In the genomic region with DNA sequence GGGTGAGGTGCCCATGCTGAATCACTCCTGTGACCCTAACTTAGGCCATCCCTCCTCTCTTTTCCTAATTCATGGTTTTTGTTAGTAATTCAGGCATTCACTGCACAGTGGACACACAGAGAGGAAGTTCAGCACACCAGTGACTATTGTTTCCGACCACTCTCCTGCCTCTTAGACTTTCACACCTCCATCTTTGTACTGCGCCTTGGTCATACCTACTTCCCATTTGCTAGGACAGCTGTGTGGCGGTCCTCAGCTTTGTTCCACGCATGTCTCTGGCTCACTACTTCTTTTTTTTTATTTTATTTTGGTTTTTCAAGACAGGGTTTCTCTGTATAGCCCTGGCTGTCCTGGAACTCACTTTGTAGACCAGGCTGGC, we compare ENCODE assay signal across 9 mouse cellular contexts. TPM values are rescaled to one million over a fixed set of nuclear protein-coding genes. Genes with fewer than 3 reads are reported as not detected.
DNase-seq lines count a peak whose midpoint lies in the region; ATAC-seq and TF ChIP-seq lines count a peak whose summit lies in the region.
"Had no signal": no experiment of that assay in that cellular context is flagged by ENCODE, and none has a peak within 500 bp of the region (broad histone marks: within the 10 kb centered on the region; RNA-seq: fewer than 3 reads in every experiment).

No protein-coding gene starts in this region.

- no peaks in the 10 kb centered on the region for H3K9me3 ChIP-seq in lung, embryonic 14.5 days (ENCODE audit: low read depth, low read length)
- H3K9me3 ChIP-seq in embryonic facial prominence, embryonic 12.5 days = no peaks in the 10 kb centered on the region
- H3K9me3 ChIP-seq in intestine, postnatal 0 days (ENCODE audit: control insufficient read depth) = no peaks in the 10 kb centered on the region
- no peaks in the 10 kb centered on the region for H3K9me3 ChIP-seq in neural tube, embryonic 15.5 days (replicated peaks)

- peaks cover 15% of the 10 kb centered on the region for H3K4me1 ChIP-seq in lung, embryonic 14.5 days (ENCODE audit: insufficient read depth)
- H3K4me1 ChIP-seq in embryonic facial prominence, embryonic 12.5 days = peaks cover 15% of the 10 kb centered on the region
- peaks cover 4% of the 10 kb centered on the region for H3K4me1 ChIP-seq in intestine, postnatal 0 days (replicated peaks; ENCODE audit: control insufficient read depth, insufficient read depth, low read length)
- peaks cover 17% of the 10 kb centered on the region for H3K4me1 ChIP-seq in neural tube, embryonic 15.5 days

- no peaks in the 10 kb centered on the region for H3K36me3 ChIP-seq in lung, embryonic 14.5 days (ENCODE audit: insufficient read depth)
- no peaks in the 10 kb centered on the region for H3K36me3 ChIP-seq in embryonic facial prominence, embryonic 12.5 days
- peaks cover 26% of the 10 kb centered on the region for H3K36me3 ChIP-seq in intestine, postnatal 0 days (ENCODE audit: control insufficient read depth, insufficient read depth)
- H3K36me3 ChIP-seq in neural tube, embryonic 15.5 days = no peaks in the 10 kb centered on the region

- no peak for TF ChIP-seq CTCF in lung, embryonic 14.5 days (IDR thresholded peaks at IDR 0.05; ENCODE audit: low read depth)
- no peak for TF ChIP-seq CTCF in intestine, postnatal 0 days (IDR thresholded peaks at IDR 0.05; ENCODE audit: low read depth)

- ATAC-seq in lung, embryonic 14.5 days (ENCODE audit: insufficient read depth) = no peak
- no peak for ATAC-seq in embryonic facial prominence, embryonic 12.5 days (ENCODE audit: insufficient number of reproducible peaks, insufficient read depth, low FRiP score, low TSS enrichment)
- no peak for ATAC-seq in intestine, postnatal 0 days
- ATAC-seq in neural tube, embryonic 15.5 days (ENCODE audit: low FRiP score) = no peak

- no peak for DNase-seq in lung, embryonic 14.5 days
- DNase-seq in lung, postnatal 4 days = no peak
- no peak for DNase-seq in urinary bladder, adult 2 months (ENCODE audit: low spot score)
- DNase-seq in gastrocnemius, postnatal 25 days = no peak
- DNase-seq: gastrocnemius, postnatal 36 days had no signal

- 56% methylated on average over 4 of the region's 4 CpGs for WGBS in lung, embryonic 14.5 days
- WGBS in embryonic facial prominence, embryonic 12.5 days = 76% methylated on average over 4 of the region's 4 CpGs
- WGBS in intestine, postnatal 0 days = 55% methylated on average over 4 of the region's 4 CpGs
- WGBS in neural tube, embryonic 15.5 days = 77% methylated on average over 4 of the region's 4 CpGs

- H3K4me3 ChIP-seq in lung, embryonic 14.5 days (ENCODE audit: low read depth, low read length) = peak overlapping the region; percentile 27
- no peak overlapping the region for H3K4me3 ChIP-seq in embryonic facial prominence, embryonic 12.5 days
- H3K4me3 ChIP-seq in intestine, postnatal 0 days (ENCODE audit: low read depth, low read length) = 0 out of 2 replicates have a peak overlapping the region, but pooled peaks have one; percentile 11
- H3K4me3 ChIP-seq in neural tube, embryonic 15.5 days (replicated peaks) = no peak overlapping the region

- peak overlapping the region; percentile 39 for H3K9ac ChIP-seq in lung, embryonic 14.5 days
- 0 out of 2 replicates have a peak overlapping the region, but pooled peaks have one; percentile 15 for H3K9ac ChIP-seq in embryonic facial prominence, embryonic 12.5 days
- H3K9ac ChIP-seq in intestine, postnatal 0 days (ENCODE audit: low read depth, low read length) = peak overlapping the region; percentile 24; the same call in 1 of the 2 replicates
- peak overlapping the region; percentile 28; the same call in 1 of the 2 replicates for H3K9ac ChIP-seq in neural tube, embryonic 15.5 days (replicated peaks)

- H3K4me2 ChIP-seq in lung, embryonic 14.5 days = peak overlapping the region; percentile 55
- H3K4me2 ChIP-seq in embryonic facial prominence, embryonic 12.5 days (replicated peaks) = peak overlapping the region; percentile 32; the same call in 1 of the 2 replicates
- H3K4me2 ChIP-seq in intestine, postnatal 0 days (replicated peaks; ENCODE audit: low read depth) = peak overlapping the region; percentile 57
- peak overlapping the region; percentile 34 for H3K4me2 ChIP-seq in neural tube, embryonic 15.5 days

- peak overlapping the region; percentile 92 for H3K27ac ChIP-seq in lung, embryonic 14.5 days (ENCODE audit: low read depth)
- peak overlapping the region; percentile 84 for H3K27ac ChIP-seq in embryonic facial prominence, embryonic 12.5 days
- H3K27ac ChIP-seq in intestine, postnatal 0 days (ENCODE audit: low read depth, low read length) = peak overlapping the region; percentile 89
- peak overlapping the region; percentile 56; the same call in 1 of the 2 replicates for H3K27ac ChIP-seq in neural tube, embryonic 15.5 days (replicated peaks)

- H3K27me3 ChIP-seq in lung, embryonic 14.5 days (ENCODE audit: insufficient read depth, low read length) = no peaks in the 10 kb centered on the region
- no peaks in the 10 kb centered on the region for H3K27me3 ChIP-seq in embryonic facial prominence, embryonic 12.5 days
- no peaks in the 10 kb centered on the region for H3K27me3 ChIP-seq in intestine, postnatal 0 days (replicated peaks; ENCODE audit: control insufficient read depth, insufficient read depth, low read length)
- no peaks in the 10 kb centered on the region for H3K27me3 ChIP-seq in neural tube, embryonic 15.5 days (replicated peaks)

RNA-seq across cellular contexts. Expression of a gene that starts 5.8 kb away (rescaled TPM):
- polyA plus RNA-seq in lung, embryonic 14.5 days (2014; fragmentation: Nextera tagmentation; extraction: Ambion mirVana) = 1.2 and 1.5 TPM in 2 replicates
- 0.61 and 0.95 TPM in 2 replicates for polyA plus RNA-seq in embryonic facial prominence, embryonic 12.5 days (2016; fragmentation: Nextera tagmentation; extraction: Ambion mirVana)
- 1.1 and 1.5 TPM in 2 replicates for polyA plus RNA-seq in intestine, postnatal 0 days (2015; fragmentation: Nextera tagmentation; extraction: Ambion mirVana)
- 0.96 and 1.4 TPM in 2 replicates for polyA plus RNA-seq in neural tube, embryonic 15.5 days (2015; fragmentation: Nextera tagmentation; extraction: Ambion mirVana)
- polyA plus RNA-seq in urinary bladder, adult 2 months (2012; rRNA removed) = 29.3 and 31.7 TPM in 2 replicates
- 10 to 100 TPM; 28.8 to 31.6 TPM for total RNA-seq in gastrocnemius, postnatal 25 days (2021)

RNA-seq across cellular contexts. Expression of a gene that starts 28.6 kb away (rescaled TPM):
- polyA plus RNA-seq in lung, embryonic 14.5 days (2014; fragmentation: Nextera tagmentation; extraction: Ambion mirVana) = 0.34 TPM in 1 of 2 replicates, not detected in the other
- 0.37 TPM in 1 of 2 replicates, not detected in the other for polyA plus RNA-seq in embryonic facial prominence, embryonic 12.5 days (2016; fragmentation: Nextera tagmentation; extraction: Ambion mirVana)
- polyA plus RNA-seq in intestine, postnatal 0 days (2015; fragmentation: Nextera tagmentation; extraction: Ambion mirVana) = 139 and 148 TPM in 2 replicates
- polyA plus RNA-seq in neural tube, embryonic 15.5 days (2015; fragmentation: Nextera tagmentation; extraction: Ambion mirVana) = 1.1 and 1.9 TPM in 2 replicates
- 0.15 and 0.23 TPM in 2 replicates for polyA plus RNA-seq in urinary bladder, adult 2 months (2012; rRNA removed)
- total RNA-seq in gastrocnemius, postnatal 25 days (2021) = not detected
- total RNA-seq: adrenal gland, postnatal 14 days; gastrocnemius, postnatal 36 days had no signal

RNA-seq across cellular contexts. Expression of a gene that starts 49.5 kb away (rescaled TPM):
- 286 and 295 TPM in 2 replicates for polyA plus RNA-seq in lung, embryonic 14.5 days (2014; fragmentation: Nextera tagmentation; extraction: Ambion mirVana)
- 268 and 282 TPM in 2 replicates for polyA plus RNA-seq in embryonic facial prominence, embryonic 12.5 days (2016; fragmentation: Nextera tagmentation; extraction: Ambion mirVana)
- polyA plus RNA-seq in intestine, postnatal 0 days (2015; fragmentation: Nextera tagmentation; extraction: Ambion mirVana) = 362 and 381 TPM in 2 replicates
- polyA plus RNA-seq in neural tube, embryonic 15.5 days (2015; fragmentation: Nextera tagmentation; extraction: Ambion mirVana) = 194 and 214 TPM in 2 replicates
- 142 and 199 TPM in 2 replicates for polyA plus RNA-seq in urinary bladder, adult 2 months (2012; rRNA removed)
- total RNA-seq in gastrocnemius, postnatal 25 days (2021) = 10 to 100 TPM; 62.4 to 67.2 TPM

RNA-seq across cellular contexts. Expression of a gene that starts 52.8 kb away (rescaled TPM):
- polyA plus RNA-seq in lung, embryonic 14.5 days (2014; fragmentation: Nextera tagmentation; extraction: Ambion mirVana) = 3.1 and 3.6 TPM in 2 replicates
- polyA plus RNA-seq in embryonic facial prominence, embryonic 12.5 days (2016; fragmentation: Nextera tagmentation; extraction: Ambion mirVana) = 3.0 and 3.7 TPM in 2 replicates
- 21.2 and 26.1 TPM in 2 replicates for polyA plus RNA-seq in intestine, postnatal 0 days (2015; fragmentation: Nextera tagmentation; extraction: Ambion mirVana)
- 2.5 and 4.5 TPM in 2 replicates for polyA plus RNA-seq in neural tube, embryonic 15.5 days (2015; fragmentation: Nextera tagmentation; extraction: Ambion mirVana)
- 69.3 and 91.4 TPM in 2 replicates for polyA plus RNA-seq in urinary bladder, adult 2 months (2012; rRNA removed)
- total RNA-seq in gastrocnemius, postnatal 25 days (2021) = 1 to 10 TPM; 3.0 to 4.7 TPM

Comparison
In these comparisons a context has a peak if more than half of its experiments do, and no peak if none do; other contexts are left out.
1. H3K4me3 ChIP-seq: peak in lung, embryonic 14.5 days (single experiment) and intestine, postnatal 0 days (single experiment); none in embryonic facial prominence, embryonic 12.5 days (single experiment) and neural tube, embryonic 15.5 days (single experiment).
2. RNA of a gene that starts 5.8 kb away (polyA plus RNA-seq): 29.3 to 31.7 TPM in urinary bladder, adult 2 months; 0.96 to 1.4 TPM in neural tube, embryonic 15.5 days, 1.2 to 1.5 TPM in lung, embryonic 14.5 days, 1.1 to 1.5 TPM in intestine, postnatal 0 days and 0.61 to 0.95 TPM in embryonic facial prominence, embryonic 12.5 days; every median in the first group is over 10 times any median in the second.
3. RNA of a gene that starts 28.6 kb away (polyA plus RNA-seq): 139 to 148 TPM in intestine, postnatal 0 days; 1.1 to 1.9 TPM in neural tube, embryonic 15.5 days, 0.37 TPM in embryonic facial prominence, embryonic 12.5 days, 0.15 to 0.23 TPM in urinary bladder, adult 2 months and 0.34 TPM in lung, embryonic 14.5 days; every median in the first group is over 10 times any median in the second.
4. Peak in every context shown above with its lines, with median percentiles within 50 percentile points of each other: H3K27ac ChIP-seq, H3K4me2 ChIP-seq and H3K9ac ChIP-seq.